Mouse (Mus musculus): ENCODE data around the gene Haghl. TPM values are rescaled to one million over a fixed set of nuclear protein-coding genes. Genes with fewer than 3 reads are reported as not detected.

Haghl gene
- polyA plus RNA-seq, 1 experiment from 2014 or later: 10.9 TPM

Other genes starting within 250 kb of the Haghl start
- not detected in 3 replicates for gene Sox8, start 215.0 kb downstream of the Haghl start, polyA plus RNA-seq (2018)
- gene Lmf1, start 206.6 kb downstream of the Haghl start, polyA plus RNA-seq (2018): 13.4 to 17.2 TPM (median 16.4 TPM) in 3 replicates
- gene Gng13, start 68.5 kb downstream of the Haghl start, polyA plus RNA-seq (2018): not detected in 3 replicates
- 0.80 to 5.9 TPM (median 1.1 TPM) in 3 replicates for gene Chtf18, start 58.3 kb downstream of the Haghl start, polyA plus RNA-seq (2018)
- gene Rpusd1, start 58.0 kb downstream of the Haghl start, polyA plus RNA-seq (2018): 5.9 to 11.6 TPM (median 7.3 TPM) in 3 replicates
- not detected in 3 replicates for gene Mslnl, start 49.6 kb downstream of the Haghl start, polyA plus RNA-seq (2018)
- not detected in 3 replicates for gene Msln, start 31.3 kb downstream of the Haghl start, polyA plus RNA-seq (2018)
- gene Narfl, start 11.9 kb downstream of the Haghl start, polyA plus RNA-seq (2018): 19.4 to 20.9 TPM (median 19.5 TPM) in 3 replicates
- not detected in 3 replicates for gene Ccdc78, start 907 bp upstream of the Haghl start, polyA plus RNA-seq (2018)
- 12.9 to 59.3 TPM (median 54.8 TPM) in 3 replicates for gene Fam173a, start 7.2 kb upstream of the Haghl start, polyA plus RNA-seq (2018)
- gene AC134908.4, start 10.0 kb upstream of the Haghl start, polyA plus RNA-seq (2018): not detected in 3 replicates
- 3.0 to 22.9 TPM (median 8.0 TPM) in 3 replicates for gene Metrn, start 11.5 kb upstream of the Haghl start, polyA plus RNA-seq (2018)
- gene Fbxl16, start 23.4 kb upstream of the Haghl start, polyA plus RNA-seq (2018): 0.13 to 0.33 TPM (median 0.32 TPM) in 3 replicates
- 8.8 to 13.8 TPM (median 9.0 TPM) in 3 replicates for gene Wdr24, start 38.0 kb upstream of the Haghl start, polyA plus RNA-seq (2018)
- gene Jmjd8, start 43.2 kb upstream of the Haghl start, polyA plus RNA-seq (2018): 15.2 to 28.3 TPM (median 18.9 TPM) in 3 replicates
- gene Stub1, start 47.7 kb upstream of the Haghl start, polyA plus RNA-seq (2018): 74.2 to 109 TPM (median 78.5 TPM) in 3 replicates
- 0.16 to 0.97 TPM in 2 of 3 replicates, not detected in the other for gene Rhbdl1, start 51.6 kb upstream of the Haghl start, polyA plus RNA-seq (2018)
- gene Gm20683, start 56.1 kb upstream of the Haghl start, polyA plus RNA-seq (2018): 0.09 to 1.1 TPM (median 0.43 TPM) in 3 replicates
- 20.6 to 24.8 TPM (median 22.4 TPM) in 3 replicates for gene Rhot2, start 59.2 kb upstream of the Haghl start, polyA plus RNA-seq (2018)
- 1.5 to 2.9 TPM (median 2.5 TPM) in 3 replicates for gene Wdr90, start 75.8 kb upstream of the Haghl start, polyA plus RNA-seq (2018)
- gene Mcrip2, start 83.1 kb upstream of the Haghl start, polyA plus RNA-seq (2018): 5.6 to 15.2 TPM (median 7.1 TPM) in 3 replicates
- 3.3 to 5.5 TPM (median 5.2 TPM) in 3 replicates for gene Mettl26, start 89.4 kb upstream of the Haghl start, polyA plus RNA-seq (2018)
- 0.13 to 0.32 TPM (median 0.20 TPM) in 3 replicates for gene Wfikkn1, start 95.2 kb upstream of the Haghl start, polyA plus RNA-seq (2018)
- gene Rab40c, start 134.1 kb upstream of the Haghl start, polyA plus RNA-seq (2018): 13.7 to 21.8 TPM (median 16.8 TPM) in 3 replicates
- 33.1 to 43.2 TPM (median 35.1 TPM) in 3 replicates for gene Pigq, start 159.3 kb upstream of the Haghl start, polyA plus RNA-seq (2018)
- not detected in 3 replicates for gene Nhlrc4, start 159.3 kb upstream of the Haghl start, polyA plus RNA-seq (2018)
- gene A930017K11Rik, start 166.9 kb upstream of the Haghl start, polyA plus RNA-seq (2018): not detected in 3 replicates
- 5.2 to 13.5 TPM (median 5.9 TPM) in 3 replicates for gene Capn15, start 200.1 kb upstream of the Haghl start, polyA plus RNA-seq (2018)

All from macrophage (primary cell).